Mouse (Mus musculus) left cerebral cortex, adult 11 months (tissue): ENCODE results near the gene Cand2.
"Not testable (repeated sequence)": the region's sequence is repeated elsewhere in the genome, so short reads cannot be mapped to it uniquely, and the experiment has no call there.

Experiments used
- DNase-seq: peaks from one replicate; pipeline ENCODE4 v3.0.0; 2022; ENCODE audit warnings: low spot score

Gene Cand2

GRCm38 (mm10) chr6:115773966-115774413 is 348 bp upstream of the Cand2 start:
- DNase-seq = no peak

DNA sequence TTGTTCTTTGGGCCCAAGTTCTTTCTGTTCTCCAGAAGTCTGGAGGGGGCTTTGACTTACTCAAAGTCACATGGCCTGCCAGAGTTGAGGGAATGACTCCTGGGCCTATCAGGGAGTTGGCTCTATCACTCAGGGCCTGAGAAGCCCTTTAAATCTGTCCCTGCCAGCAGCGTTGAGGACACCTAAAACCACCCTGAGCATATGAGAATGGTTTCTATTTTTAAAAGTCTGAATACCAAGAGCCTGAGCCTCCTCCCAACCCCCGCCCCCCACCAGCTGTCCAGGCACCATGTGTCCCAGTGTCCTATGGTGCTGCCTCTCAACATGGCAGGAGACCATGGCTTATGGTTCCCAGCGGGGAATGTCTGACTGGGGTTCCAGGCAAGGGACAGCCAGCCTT is 1.5 kb downstream of the Cand2 start:
- no peak for DNase-seq

- DNase-seq = no peak
These were observed 2.0 kb downstream of the Cand2 start for GRCm38 (mm10) chr6:115776363-115776762.

- no peak for DNase-seq
These were observed 8.4 kb downstream of the Cand2 start for GRCm38 (mm10) chr6:115782781-115783180.

- DNase-seq = no peak
These were observed 16.7 kb downstream of the Cand2 start for GRCm38 (mm10) chr6:115791016-115791415.

- DNase-seq = no peak
These were observed 17.7 kb downstream of the Cand2 start for GRCm38 (mm10) chr6:115791842-115792686.

DNA sequence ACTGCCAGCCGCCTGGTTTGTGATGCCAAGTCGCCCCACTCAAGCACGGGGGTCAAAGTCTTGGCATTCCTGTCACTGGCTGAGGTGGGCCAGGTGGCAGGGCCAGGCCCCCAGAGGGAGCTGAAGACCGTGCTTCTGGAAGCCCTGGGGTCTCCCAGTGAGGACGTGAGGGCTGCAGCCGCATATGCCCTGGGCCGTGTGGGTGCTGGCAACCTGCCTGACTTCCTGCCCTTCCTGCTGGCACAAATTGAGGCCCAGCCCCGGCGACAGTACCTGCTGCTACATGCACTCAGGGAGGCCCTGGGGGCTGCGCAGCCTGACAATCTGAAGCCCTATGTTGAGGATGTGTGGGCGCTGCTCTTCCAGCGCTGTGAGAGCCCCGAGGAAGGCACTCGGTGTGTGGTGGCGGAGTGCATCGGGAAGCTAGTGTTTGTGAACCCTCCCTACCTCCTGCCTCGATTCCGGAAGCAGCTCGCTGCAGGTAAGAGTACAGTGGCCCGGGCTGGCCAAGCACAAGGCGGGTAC is 18.4 kb downstream of the Cand2 start:
- no peak for DNase-seq

DNA sequence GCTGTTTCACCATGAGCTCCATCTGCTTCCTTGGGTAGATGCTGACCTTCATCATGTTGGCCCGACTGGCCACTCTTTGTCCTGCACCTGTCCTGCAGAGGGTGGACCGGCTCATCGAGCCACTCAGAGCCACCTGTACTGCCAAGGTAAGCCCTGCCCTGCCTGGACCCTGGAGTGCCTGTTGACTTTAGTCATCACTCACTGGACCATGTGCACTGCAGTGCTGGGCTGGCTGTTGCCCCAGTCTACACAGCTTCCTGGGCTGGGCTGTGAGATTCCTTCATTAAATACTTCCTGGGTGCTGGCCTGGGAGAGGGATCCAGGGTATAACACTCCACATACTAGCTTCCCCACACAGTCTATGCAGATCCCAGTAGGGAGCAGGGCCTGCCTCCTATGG is 27.5 kb downstream of the Cand2 start:
- DNase-seq = no peak

DNA sequence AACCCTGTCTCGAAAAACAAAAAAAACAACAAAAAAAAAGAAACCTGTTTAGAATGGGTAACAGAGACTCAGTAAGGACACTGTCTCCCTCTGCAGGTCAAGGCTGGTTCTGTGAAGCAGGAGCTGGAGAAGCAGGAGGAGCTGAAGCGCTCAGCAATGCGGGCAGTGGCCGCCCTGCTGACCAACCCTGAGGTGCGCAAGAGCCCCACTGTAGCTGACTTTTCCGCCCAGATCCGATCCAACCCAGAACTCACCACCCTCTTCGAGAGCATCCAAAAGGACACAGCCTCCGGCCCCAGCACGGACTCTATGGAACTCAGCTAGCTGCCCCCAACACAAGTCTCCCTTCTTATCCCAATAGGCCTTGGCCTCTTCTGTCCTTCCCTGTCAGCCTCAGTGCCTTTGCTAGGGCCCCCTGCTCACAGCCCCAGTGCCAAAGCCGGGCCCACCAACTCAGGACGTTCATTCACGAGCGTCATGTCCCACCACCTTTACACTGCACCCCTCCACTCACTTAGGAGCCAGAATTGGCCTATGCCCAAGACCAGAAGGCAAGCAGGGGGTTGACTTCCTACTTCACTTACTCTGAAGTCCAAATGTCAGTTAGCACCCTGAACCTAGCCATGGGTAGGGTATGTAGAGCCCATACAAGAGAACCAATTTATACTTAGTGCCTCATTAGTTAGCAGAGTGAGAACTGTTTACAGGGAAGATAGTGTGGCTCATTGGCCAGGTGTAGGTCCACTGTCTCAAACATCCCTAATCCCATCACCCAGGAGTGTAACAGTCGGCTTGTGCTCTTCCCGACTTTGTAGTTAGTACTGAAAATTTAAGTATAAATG is 29.4 kb downstream of the Cand2 start:
- peak; percentile 67 for DNase-seq

GRCm38 (mm10) chr6:115804432-115805192 is 30.3 kb downstream of the Cand2 start:
- no peak for DNase-seq

DNA sequence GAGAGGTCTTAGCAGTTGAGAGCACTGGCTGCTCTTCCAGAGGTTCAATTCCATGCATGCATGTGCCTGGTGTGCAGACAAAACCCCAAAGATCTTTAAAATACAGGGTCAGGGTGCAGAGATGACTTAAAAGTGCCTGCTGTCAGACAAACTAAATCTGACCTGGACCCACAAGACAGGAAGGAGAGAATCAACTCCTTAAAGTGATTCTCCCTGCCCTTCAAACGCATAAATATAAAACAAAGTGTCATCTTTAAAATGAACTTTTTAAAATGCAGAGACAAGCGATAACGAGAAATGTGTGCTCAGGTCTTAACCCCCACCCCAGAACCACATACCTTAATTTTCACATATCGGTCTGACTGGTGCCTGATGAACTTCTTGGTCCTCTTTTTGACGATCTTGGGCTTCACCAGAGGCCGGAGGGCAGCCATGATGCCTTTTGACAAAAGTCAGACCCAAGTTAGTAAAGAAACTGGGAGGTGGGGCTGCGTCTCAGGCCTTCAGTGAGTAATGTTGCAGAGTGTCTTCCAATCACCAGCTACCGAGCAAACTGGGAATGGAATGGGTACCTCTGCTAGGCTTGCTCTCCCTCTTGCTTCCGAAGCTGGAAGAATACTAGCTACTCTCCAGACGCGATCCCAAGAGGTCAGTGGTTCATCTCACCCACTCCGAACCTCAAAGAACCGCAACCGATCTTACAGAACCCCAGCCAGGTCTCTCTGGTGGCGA is 33.3 kb downstream of the Cand2 start:
- no peak for DNase-seq

DNA sequence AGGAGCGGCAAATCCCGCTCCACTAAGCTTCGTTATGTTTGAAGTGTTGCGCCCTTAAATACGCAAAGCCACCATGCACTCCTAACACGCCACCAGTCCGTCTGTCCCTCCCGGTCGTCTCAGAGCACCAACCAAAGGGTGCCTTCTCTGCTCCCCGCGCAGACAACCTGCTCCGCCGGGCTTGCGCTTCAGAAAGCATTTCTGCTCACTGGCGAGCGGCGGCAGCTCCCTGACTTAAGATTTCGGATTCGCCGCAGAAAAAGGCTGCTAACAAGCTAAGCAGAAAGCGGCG is 33.8 kb downstream of the Cand2 start:
- DNase-seq = no peak

DNA sequence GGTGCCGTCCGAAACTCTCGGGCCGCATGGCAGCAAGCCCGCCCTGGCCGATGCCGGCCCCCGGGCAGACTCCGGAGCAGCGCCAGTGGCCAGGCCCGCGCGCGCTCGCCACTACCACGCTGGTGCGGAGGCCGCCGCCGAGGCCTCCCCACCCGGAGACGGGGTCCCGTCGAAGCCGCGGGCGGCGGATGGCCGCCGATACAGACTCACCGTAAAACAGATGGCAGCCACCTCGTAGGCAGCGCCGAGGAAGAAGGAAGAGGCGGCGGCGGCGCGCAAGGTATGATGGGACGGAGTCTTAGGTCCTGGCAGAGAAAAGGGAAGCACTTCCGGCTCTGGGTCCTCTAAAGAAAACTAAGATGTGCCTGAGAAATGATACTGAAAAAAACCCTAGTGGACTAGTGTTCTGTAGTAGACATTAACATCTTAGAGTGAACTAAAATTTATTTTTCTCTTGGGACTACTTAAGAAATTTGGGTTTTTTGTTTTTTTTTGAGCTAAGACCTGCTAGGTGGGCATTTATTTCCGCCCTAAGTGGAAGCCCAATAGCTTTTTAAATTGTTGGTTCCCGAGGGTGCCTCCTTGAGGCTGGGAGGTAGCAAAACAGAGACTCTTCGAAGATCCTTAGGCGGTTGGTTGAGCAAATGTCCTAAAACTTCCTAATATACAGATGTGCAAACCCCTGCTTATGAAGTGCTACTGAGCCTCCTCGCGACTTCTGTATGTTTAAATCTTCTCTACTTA is 34.3 kb downstream of the Cand2 start, which contains the start of gene Rpl32:
Gene Rpl32, minus strand, starts transcription at position 260 of the 744 bp plus-strand sequence.
- DNase-seq = peak; percentile 80

- no peak for DNase-seq
These were observed 37.3 kb downstream of the Cand2 start for GRCm38 (mm10) chr6:115811606-115812005.

DNA sequence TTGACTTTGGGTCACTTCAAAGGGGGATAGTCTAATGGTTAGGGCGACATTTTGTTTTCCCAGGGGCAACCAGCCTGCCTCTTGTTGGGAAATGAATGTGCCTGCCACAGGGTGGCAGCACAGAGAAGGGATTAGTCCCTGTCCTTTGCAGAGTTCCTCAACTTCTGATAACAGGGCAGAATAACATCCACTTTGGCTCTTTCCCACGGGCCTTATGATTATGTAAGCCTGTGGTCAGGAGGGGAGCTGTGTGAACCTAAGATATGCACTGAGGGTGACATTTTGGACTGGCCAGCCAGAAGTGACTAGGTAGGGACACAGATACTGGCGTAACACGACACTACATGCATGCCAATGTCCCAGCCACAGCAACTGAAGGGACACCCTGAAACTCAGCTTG is 39.8 kb downstream of the Cand2 start:
- DNase-seq = peak; percentile 53

DNA sequence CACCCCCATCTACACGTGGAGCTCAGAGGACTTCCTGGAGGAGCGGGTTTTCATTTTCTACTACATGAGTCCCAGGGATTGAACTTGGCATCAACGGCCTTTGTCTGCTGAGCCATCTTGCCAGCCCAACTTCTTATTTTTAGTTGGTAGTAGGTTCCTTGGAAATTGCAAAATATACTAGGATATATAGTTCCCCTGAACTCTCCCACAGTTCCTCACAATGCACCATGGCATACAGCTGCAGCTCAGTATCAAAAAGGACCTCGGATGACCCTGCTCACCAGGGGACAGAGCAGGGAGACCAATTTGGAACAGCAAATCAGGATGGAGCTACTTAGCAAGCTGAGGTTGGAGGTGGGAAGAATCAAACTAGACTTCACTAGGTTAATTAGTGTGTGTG is 40.7 kb downstream of the Cand2 start:
- DNase-seq = no peak

- no peak for DNase-seq
These were observed 43.8 kb downstream of the Cand2 start for GRCm38 (mm10) chr6:115818129-115818528.

GRCm38 (mm10) chr6:115821216-115821993 is 47.1 kb downstream of the Cand2 start:
- DNase-seq = no peak

GRCm38 (mm10) chr6:115823850-115824464 is 49.6 kb downstream of the Cand2 start:
- not testable (repeated sequence) for DNase-seq
